In genomic region chr8:126669154-126669553, GRCm38 (mm10) we compare ENCODE assay signal across 11 mouse cellular contexts.
DNase-seq lines count a peak whose midpoint lies in the region; ATAC-seq lines count a peak whose summit lies in the region.
"Had no signal": no experiment of that assay in that cellular context is flagged by ENCODE, and none has a peak within 500 bp of the region (broad histone marks: within the 10 kb centered on the region; RNA-seq: fewer than 3 reads in every experiment).

No protein-coding gene starts in this region.

- H3K4me3 ChIP-seq in hindbrain, embryonic 15.5 days = no peak overlapping the region
- no peak overlapping the region for H3K4me3 ChIP-seq in hindbrain, embryonic 14.5 days (replicated peaks; ENCODE audit: low read length)
- no peak overlapping the region for H3K4me3 ChIP-seq in embryonic facial prominence, embryonic 13.5 days
- H3K4me3 ChIP-seq in limb, embryonic 10.5 days = no peak overlapping the region
- H3K4me3 ChIP-seq: embryonic facial prominence, embryonic 12.5 days had no signal

- 69% methylated on average over 6 of the region's 6 CpGs for WGBS in hindbrain, embryonic 15.5 days
- WGBS in hindbrain, embryonic 14.5 days = 78% methylated on average over 6 of the region's 6 CpGs
- WGBS in embryonic facial prominence, embryonic 13.5 days = 50% methylated on average over 6 of the region's 6 CpGs
- WGBS in limb, embryonic 10.5 days = 13% methylated on average over 6 of the region's 6 CpGs

- H3K4me1 ChIP-seq in hindbrain, embryonic 15.5 days (replicated peaks) = peaks cover 57% of the 10 kb centered on the region
- H3K4me1 ChIP-seq in hindbrain, embryonic 14.5 days (replicated peaks; ENCODE audit: control insufficient read depth, insufficient read depth, low read length) = peaks cover 43% of the 10 kb centered on the region
- peaks cover 59% of the 10 kb centered on the region for H3K4me1 ChIP-seq in embryonic facial prominence, embryonic 13.5 days
- peaks cover 60% of the 10 kb centered on the region for H3K4me1 ChIP-seq in limb, embryonic 10.5 days

- no peaks in the 10 kb centered on the region for H3K36me3 ChIP-seq in hindbrain, embryonic 15.5 days
- H3K36me3 ChIP-seq in hindbrain, embryonic 14.5 days (replicated peaks; ENCODE audit: control insufficient read depth, insufficient read depth) = no peaks in the 10 kb centered on the region
- no peaks in the 10 kb centered on the region for H3K36me3 ChIP-seq in embryonic facial prominence, embryonic 13.5 days
- no peaks in the 10 kb centered on the region for H3K36me3 ChIP-seq in limb, embryonic 10.5 days
- H3K36me3 ChIP-seq: embryonic facial prominence, embryonic 12.5 days had no signal

- no peak overlapping the region for H3K4me2 ChIP-seq in hindbrain, embryonic 15.5 days
- H3K4me2 ChIP-seq in hindbrain, embryonic 14.5 days (replicated peaks) = no peak overlapping the region
- H3K4me2 ChIP-seq in embryonic facial prominence, embryonic 13.5 days = no peak overlapping the region
- H3K4me2 ChIP-seq: embryonic facial prominence, embryonic 12.5 days had no signal

- no peak overlapping the region for H3K9ac ChIP-seq in hindbrain, embryonic 15.5 days
- H3K9ac ChIP-seq in hindbrain, embryonic 14.5 days = no peak overlapping the region
- no peak overlapping the region for H3K9ac ChIP-seq in embryonic facial prominence, embryonic 13.5 days
- H3K9ac ChIP-seq: embryonic facial prominence, embryonic 12.5 days had no signal

- no peaks in the 10 kb centered on the region for H3K9me3 ChIP-seq in hindbrain, embryonic 15.5 days
- no peaks in the 10 kb centered on the region for H3K9me3 ChIP-seq in hindbrain, embryonic 14.5 days (ENCODE audit: control insufficient read depth, low read length)
- H3K9me3 ChIP-seq in embryonic facial prominence, embryonic 13.5 days = no peaks in the 10 kb centered on the region
- no peaks in the 10 kb centered on the region for H3K9me3 ChIP-seq in limb, embryonic 10.5 days (replicated peaks)
- H3K9me3 ChIP-seq: embryonic facial prominence, embryonic 12.5 days had no signal

- no peak for DNase-seq in hindbrain, embryonic 14.5 days (ENCODE audit: low spot score)
- peak; percentile 56 for DNase-seq in embryo, embryonic 11 days
- DNase-seq in limb, embryonic 10.5 days (ENCODE audit: low spot score) = no peak
- no peak for DNase-seq in ovary, postnatal 14 days (ENCODE audit: low spot score)
- DNase-seq in left cerebral cortex, adult 8-10 months (ENCODE audit: low spot score in 2 of 2) = no peak
- DNase-seq: right cerebral cortex, postnatal 25 days; thymus, postnatal 4 days had no signal

- H3K27ac ChIP-seq in hindbrain, embryonic 15.5 days (replicated peaks) = peak overlapping the region; percentile 94; the same call in 1 of the 2 replicates
- H3K27ac ChIP-seq in hindbrain, embryonic 14.5 days = no peak overlapping the region
- H3K27ac ChIP-seq in embryonic facial prominence, embryonic 13.5 days = peak overlapping the region; percentile 99; the same call in 1 of the 2 replicates
- H3K27ac ChIP-seq in limb, embryonic 10.5 days = 0 out of 2 replicates have a peak overlapping the region, but pooled peaks have one; percentile 1
- H3K27ac ChIP-seq: macrophage had no signal

- H3K27me3 ChIP-seq in hindbrain, embryonic 15.5 days = no peaks in the 10 kb centered on the region
- H3K27me3 ChIP-seq in hindbrain, embryonic 14.5 days (ENCODE audit: control insufficient read depth, insufficient read depth, low read length) = no peaks in the 10 kb centered on the region
- H3K27me3 ChIP-seq in embryonic facial prominence, embryonic 13.5 days = no peaks in the 10 kb centered on the region
- H3K27me3 ChIP-seq in limb, embryonic 10.5 days (ENCODE audit: low read depth, poor library complexity, severe bottlenecking) = no peaks in the 10 kb centered on the region
- H3K27me3 ChIP-seq: embryonic facial prominence, embryonic 12.5 days had no signal

- no peak for ATAC-seq in hindbrain, embryonic 15.5 days (ENCODE audit: low FRiP score, low read depth)
- no peak for ATAC-seq in hindbrain, embryonic 14.5 days (ENCODE audit: low FRiP score)
- ATAC-seq in embryonic facial prominence, embryonic 13.5 days (ENCODE audit: insufficient number of reproducible peaks, insufficient read depth, low FRiP score, low TSS enrichment, low read depth) = no peak
